Mouse (Mus musculus) C2C12 (cell line): ENCODE results near the gene Nme6. TPM values are rescaled to one million over a fixed set of nuclear protein-coding genes. Genes with fewer than 3 reads are reported as not detected.
A peak's percentile ranks its signal among the peaks of the same experiment; 100 is the strongest.

Experiments used
- H3K27me3 ChIP-seq: one replicate; pipeline ENCODE4 v1.6.1; 2011; ENCODE audit not compliant: control insufficient read depth, insufficient read depth, insufficient read length
- H3K36me3 ChIP-seq: one replicate; pipeline ENCODE4 v1.6.1; 2011; ENCODE audit not compliant: control insufficient read depth, insufficient read depth
- H3K4me3 ChIP-seq: one replicate; pipeline ENCODE4 v1.5.1; 2011; ENCODE audit warnings: mild to moderate bottlenecking, control low read depth; ENCODE audit not compliant: poor library complexity, insufficient read depth, severe bottlenecking
- H3K79me2 ChIP-seq: one replicate; pipeline ENCODE4 v1.6.1; 2011; ENCODE audit not compliant: control insufficient read depth, insufficient read depth
- H3K79me3 ChIP-seq: one replicate; pipeline ENCODE4 v1.6.1; 2011; ENCODE audit warnings: low read depth, control low read depth
- H3ac ChIP-seq: one replicate; pipeline ENCODE3; 2011; ENCODE audit warnings: low read depth; ENCODE audit not compliant: control insufficient read depth, insufficient read length
- CEBPB ChIP-seq: IDR thresholded peaks from one replicate; pipeline ENCODE4 v1.6.1; 2011; ENCODE audit warnings: low read depth, mild to moderate bottlenecking, control low read depth, moderate library complexity
- CTCF ChIP-seq: IDR thresholded peaks from one replicate; pipeline ENCODE4 v1.5.1; 2011; ENCODE audit not compliant: control insufficient read depth, insufficient read depth, insufficient read length
- FOSL1 ChIP-seq: IDR thresholded peaks from one replicate; pipeline ENCODE4 v1.8.0; 2011; ENCODE audit warnings: mild to moderate bottlenecking, low read length; ENCODE audit not compliant: poor library complexity, insufficient read depth, severe bottlenecking
- MAX ChIP-seq: IDR thresholded peaks from one replicate; pipeline ENCODE4 v1.6.1; 2011; ENCODE audit warnings: mild to moderate bottlenecking, control low read depth
- MYOD1 ChIP-seq: IDR thresholded peaks from one replicate; pipeline ENCODE4 v1.6.1; 2011; ENCODE audit warnings: low read depth; ENCODE audit not compliant: control insufficient read depth, insufficient read length
- MYOG ChIP-seq: IDR thresholded peaks from one replicate; pipeline ENCODE4 v1.6.1; 2011; ENCODE audit not compliant: control insufficient read depth, insufficient read length; ENCODE audit errors: extremely low read depth
- USF1 ChIP-seq: IDR thresholded peaks from one replicate; pipeline ENCODE4 v1.6.1; 2011; ENCODE audit warnings: low read depth, mild to moderate bottlenecking, control low read depth, moderate library complexity
- polyA plus RNA-seq: library from polyadenylated mRNA; unstranded; fragments of >200 nt; fragmentation: generic; extraction: Trizol; gene quantifications from one replicate; pipeline ENCODE4 v1.2.1, GENCODE M21; 2012; ENCODE audit warnings: missing spikeins

Nme6 gene
- polyA plus RNA-seq, 1 experiment = 46.5 TPM

DNA sequence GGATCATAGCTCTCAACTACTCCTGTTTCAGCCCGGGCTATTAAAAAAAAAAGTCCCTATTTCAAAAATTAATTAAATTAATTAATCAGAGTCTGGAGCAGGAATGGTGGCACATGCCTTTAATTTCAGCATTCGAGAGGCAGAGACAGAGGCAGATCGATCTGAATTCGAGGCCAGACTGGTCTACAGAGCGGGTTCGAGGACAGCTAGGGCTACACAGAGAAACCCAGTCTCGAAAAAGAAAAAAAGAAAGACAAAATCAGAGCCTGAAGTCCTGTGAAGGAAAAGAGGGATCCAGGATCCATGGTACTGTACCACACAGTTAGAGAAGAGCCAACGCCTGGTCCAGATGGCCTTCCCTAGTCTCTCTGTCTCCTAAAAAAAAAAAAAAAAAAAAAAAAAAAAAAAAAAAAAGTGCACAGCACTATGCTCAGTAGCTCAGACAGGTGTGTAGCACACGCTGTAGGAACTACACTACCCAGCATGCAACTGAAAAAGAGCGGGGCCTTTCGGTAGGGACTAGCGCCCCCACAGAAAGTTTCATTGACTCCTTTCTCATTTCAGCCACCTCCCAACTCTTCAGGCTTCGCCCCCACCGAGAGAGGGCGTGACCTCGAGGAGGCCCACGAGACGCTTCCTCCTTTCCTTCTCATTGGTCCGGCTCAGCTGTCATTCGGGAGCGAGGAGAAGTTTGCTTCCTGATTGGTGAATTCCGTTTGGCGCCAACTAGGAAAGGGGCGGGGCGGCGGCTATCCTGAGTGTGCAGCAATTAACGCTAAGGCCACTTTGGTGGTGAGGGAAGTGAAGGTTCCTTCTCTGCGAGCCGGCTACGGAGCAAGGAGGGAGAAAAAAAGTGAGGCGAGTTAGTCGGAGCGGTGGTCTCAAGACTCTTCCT is 42.5 kb downstream of the Nme6 start, which contains the start of gene Cdc25a:
Gene Cdc25a, plus strand, starts transcription at position 783 of the 895 bp plus-strand sequence.
- H3K36me3 ChIP-seq = peaks cover 30% of the 10 kb centered on the region
- peak within 1 kb of the TSS; percentile 80 for H3K4me3 ChIP-seq
- no peaks in the 10 kb centered on the region for H3K27me3 ChIP-seq
- H3ac ChIP-seq = peak within 1 kb of the TSS; percentile 99
- H3K79me3 ChIP-seq = peaks cover 40% of the 10 kb centered on the region
- peak; percentile 55 for TF ChIP-seq MAX
- no peak for TF ChIP-seq MYOG
- peak; percentile 77 for TF ChIP-seq USF1
- H3K79me2 ChIP-seq = peaks cover 46% of the 10 kb centered on the region

DNA sequence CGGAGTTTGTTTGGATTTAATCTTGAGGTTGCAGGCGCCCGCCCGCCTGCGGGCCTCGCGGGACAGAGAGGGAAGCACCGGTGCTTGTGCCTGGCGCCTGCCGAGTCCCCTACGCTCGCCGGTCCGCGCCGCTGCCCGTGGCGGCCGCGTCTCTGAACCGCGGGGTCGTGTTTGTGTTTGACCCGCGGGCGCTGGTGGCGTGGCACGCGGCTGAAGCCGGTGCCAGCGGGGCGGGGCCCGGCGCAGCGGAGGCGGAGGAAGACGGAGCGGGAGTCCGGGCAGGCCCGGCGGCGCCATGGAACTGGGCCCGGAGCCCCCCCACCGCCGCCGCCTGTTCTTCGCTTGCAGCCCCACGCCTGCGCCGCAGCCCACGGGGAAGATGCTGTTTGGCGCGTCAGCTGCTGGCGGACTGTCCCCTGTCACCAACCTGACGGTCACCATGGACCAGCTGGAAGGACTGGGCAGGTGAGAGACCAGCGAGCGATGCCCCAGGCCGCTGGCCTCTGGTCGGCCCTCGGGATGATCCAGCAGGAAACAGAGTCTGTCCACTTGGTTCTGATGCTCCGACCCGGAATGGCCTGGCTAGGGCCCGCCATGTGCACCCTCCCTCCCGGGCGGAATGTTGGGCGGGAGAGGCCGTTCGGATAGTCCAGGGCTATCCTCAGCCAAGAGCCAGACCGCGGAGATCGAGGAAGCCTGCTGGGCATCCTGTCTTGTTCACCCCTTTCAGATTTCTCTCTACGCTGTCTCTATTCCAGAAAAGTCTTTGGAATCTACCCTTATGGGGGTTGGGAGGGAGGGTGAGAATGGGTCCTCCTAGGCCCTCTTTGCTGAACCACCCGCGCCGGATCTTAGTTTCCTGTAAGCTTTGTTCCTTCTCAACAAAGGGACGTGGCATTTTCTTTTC is 43.4 kb downstream of the Nme6 start:
- TF ChIP-seq MYOG = no peak
- no peak for TF ChIP-seq CTCF
- no peak for TF ChIP-seq FOSL1
- TF ChIP-seq MYOD1 = no peak
- no peak for TF ChIP-seq USF1
- TF ChIP-seq MAX = no peak
- TF ChIP-seq CEBPB = no peak
- peak overlapping the region; percentile 80 for H3K4me3 ChIP-seq
- peak overlapping the region; percentile 99 for H3ac ChIP-seq
- peaks cover 55% of the 10 kb centered on the region for H3K79me2 ChIP-seq
- H3K36me3 ChIP-seq = peaks cover 39% of the 10 kb centered on the region
- peaks cover 44% of the 10 kb centered on the region for H3K79me3 ChIP-seq
- H3K27me3 ChIP-seq = no peaks in the 10 kb centered on the region

DNA sequence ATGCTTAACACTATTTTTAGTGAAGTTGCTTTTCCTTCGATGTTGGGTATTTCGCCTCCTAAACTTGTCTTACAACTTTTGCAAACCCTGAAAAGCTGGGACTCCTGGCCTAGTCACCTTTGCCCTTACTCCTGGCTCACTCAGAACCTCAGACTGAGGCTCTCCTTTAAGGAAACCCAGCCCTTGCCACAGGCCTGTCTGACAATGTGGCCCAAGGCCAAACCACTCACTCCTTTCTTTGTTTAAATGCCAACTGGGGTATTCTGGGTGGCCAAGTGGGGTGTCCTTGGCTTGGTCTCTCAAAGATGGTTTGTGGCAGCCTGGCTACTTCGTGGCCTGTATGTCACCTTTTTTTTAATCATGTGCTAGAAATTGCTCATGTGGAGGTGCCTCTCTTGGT is 44.2 kb downstream of the Nme6 start:
- H3ac ChIP-seq = peak overlapping the region; percentile 70
- peaks cover 56% of the 10 kb centered on the region for H3K79me2 ChIP-seq
- no peaks in the 10 kb centered on the region for H3K27me3 ChIP-seq
- H3K79me3 ChIP-seq = peaks cover 44% of the 10 kb centered on the region
- H3K4me3 ChIP-seq = peak overlapping the region; percentile 80
- no peak for TF ChIP-seq MYOG
- TF ChIP-seq CEBPB = no peak
- TF ChIP-seq CTCF = no peak
- no peak for TF ChIP-seq MYOD1
- no peak for TF ChIP-seq MAX
- peaks cover 45% of the 10 kb centered on the region for H3K36me3 ChIP-seq

DNA sequence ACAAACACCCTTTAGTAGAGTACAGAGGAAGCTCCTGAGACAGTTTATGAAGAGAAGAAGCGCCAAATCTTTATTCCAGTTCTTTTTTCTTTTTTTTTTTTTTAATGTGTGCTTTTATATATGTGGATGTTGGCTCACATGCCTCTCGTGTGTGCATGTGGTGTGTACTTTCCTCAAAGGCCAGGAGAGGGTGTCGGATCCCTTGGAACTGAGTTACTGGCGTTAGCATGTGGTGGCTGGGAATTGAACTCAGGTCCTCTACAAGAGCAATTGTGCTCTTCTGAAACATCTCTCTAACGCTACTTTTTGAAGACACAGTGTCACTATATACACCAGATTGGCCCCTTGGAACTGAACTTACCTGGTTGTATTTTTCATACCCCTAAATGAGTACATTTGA is 45.1 kb downstream of the Nme6 start:
- TF ChIP-seq CEBPB (no peak), USF1 (no peak), MYOG (no peak)
- H3ac ChIP-seq = no peak overlapping the region
- peaks cover 54% of the 10 kb centered on the region for H3K36me3 ChIP-seq
- H3K27me3 ChIP-seq = no peaks in the 10 kb centered on the region
- peaks cover 64% of the 10 kb centered on the region for H3K79me2 ChIP-seq
- no peak overlapping the region for H3K4me3 ChIP-seq
- peaks cover 44% of the 10 kb centered on the region for H3K79me3 ChIP-seq

DNA sequence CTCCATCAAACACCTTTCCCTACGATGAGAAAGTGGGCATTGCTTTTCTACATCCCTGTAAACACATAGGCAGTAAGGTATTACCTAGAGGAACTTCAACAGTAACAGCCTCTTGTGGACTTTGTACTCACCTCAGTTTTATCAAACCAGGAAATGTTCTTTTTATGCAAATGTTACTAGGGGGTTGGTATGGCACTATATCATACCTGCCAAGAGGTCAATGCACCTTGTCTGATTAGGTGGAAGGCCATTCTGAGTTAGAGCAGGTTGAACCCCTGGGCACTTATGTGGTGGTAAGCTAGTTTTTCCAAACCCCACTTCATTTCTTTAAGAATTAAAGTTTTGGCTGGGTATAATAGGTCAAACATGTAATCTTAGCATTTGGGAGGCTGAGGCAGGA is 46.8 kb downstream of the Nme6 start:
- TF ChIP-seq MYOD1 = no peak
- TF ChIP-seq MAX = no peak
- no peak for TF ChIP-seq USF1
- TF ChIP-seq CEBPB = no peak
- no peak for TF ChIP-seq FOSL1
- TF ChIP-seq MYOG = no peak
- no peak for TF ChIP-seq CTCF
- H3ac ChIP-seq = no peak overlapping the region
- H3K79me3 ChIP-seq = peaks cover 44% of the 10 kb centered on the region
- peaks cover 71% of the 10 kb centered on the region for H3K36me3 ChIP-seq
- peaks cover 76% of the 10 kb centered on the region for H3K79me2 ChIP-seq
- no peaks in the 10 kb centered on the region for H3K27me3 ChIP-seq
- no peak overlapping the region for H3K4me3 ChIP-seq

DNA sequence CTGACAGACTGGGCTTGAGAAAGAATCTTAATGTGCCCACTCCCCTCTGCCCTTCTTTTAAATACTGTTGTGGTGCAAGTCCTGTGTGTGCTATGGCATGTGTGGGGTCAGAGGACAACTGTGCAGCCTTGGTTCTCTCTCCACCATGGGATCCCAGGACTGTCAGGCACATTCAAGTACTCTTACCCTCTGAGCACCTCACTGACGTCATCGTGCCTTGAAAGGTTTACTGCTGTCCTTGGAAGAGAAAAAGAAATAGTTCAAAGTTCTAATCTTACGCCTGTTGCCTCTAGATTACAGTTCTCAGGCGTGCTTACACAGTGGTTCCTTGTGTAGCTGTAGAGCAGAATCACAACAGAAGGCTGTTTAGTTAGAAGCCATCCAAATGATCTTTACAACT is 53.7 kb downstream of the Nme6 start:
- no peak overlapping the region for H3ac ChIP-seq
- peaks cover 98% of the 10 kb centered on the region for H3K36me3 ChIP-seq
- H3K27me3 ChIP-seq = no peaks in the 10 kb centered on the region
- no peak overlapping the region for H3K4me3 ChIP-seq
- H3K79me2 ChIP-seq = peaks cover 34% of the 10 kb centered on the region
- no peaks in the 10 kb centered on the region for H3K79me3 ChIP-seq
- TF ChIP-seq CTCF (no peak), MAX (no peak), MYOD1 (no peak), USF1 (no peak), FOSL1 (no peak), CEBPB (no peak), MYOG (no peak)
